Mouse (Mus musculus) CD4-positive helper T cell, adult 2 months (primary cell): ENCODE results near the gene Spryd3.
"Not testable (repeated sequence)": the region's sequence is repeated elsewhere in the genome, so short reads cannot be mapped to it uniquely, and the experiment has no call there.

Experiments used
- DNase-seq: peaks from one replicate; pipeline ENCODE4 v3.0.0-alpha.2; 2012; ENCODE audit warnings: low read depth, missing footprints, low spot score

Spryd3 gene

GRCm38 (mm10) chr15:102100161-102100981 is 35.7 kb downstream of the Spryd3 start, which contains the start of gene Tns2:
Tns2 (plus strand) TSS chr15:102100413.
- DNase-seq = peak; percentile 70

DNA sequence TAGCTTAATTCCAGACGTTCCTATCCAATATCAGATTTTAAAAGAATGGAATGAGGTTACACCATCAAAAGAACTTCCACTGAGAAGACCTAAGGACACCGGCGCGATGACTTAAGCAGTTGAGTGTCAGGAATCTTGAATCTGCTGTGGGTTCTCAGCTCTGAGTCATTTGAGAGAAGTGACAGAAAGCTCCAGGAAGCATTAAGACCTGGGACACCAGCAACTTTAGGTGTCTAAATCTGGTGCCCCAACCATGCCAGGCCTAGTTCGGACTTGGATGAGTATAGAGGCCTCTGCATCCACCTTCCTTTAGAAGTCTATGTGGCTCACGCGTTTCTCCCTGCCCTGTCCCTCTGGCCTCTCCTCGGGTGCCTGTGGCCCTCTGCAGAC is 36.3 kb downstream of the Spryd3 start:
- no peak for DNase-seq

DNA sequence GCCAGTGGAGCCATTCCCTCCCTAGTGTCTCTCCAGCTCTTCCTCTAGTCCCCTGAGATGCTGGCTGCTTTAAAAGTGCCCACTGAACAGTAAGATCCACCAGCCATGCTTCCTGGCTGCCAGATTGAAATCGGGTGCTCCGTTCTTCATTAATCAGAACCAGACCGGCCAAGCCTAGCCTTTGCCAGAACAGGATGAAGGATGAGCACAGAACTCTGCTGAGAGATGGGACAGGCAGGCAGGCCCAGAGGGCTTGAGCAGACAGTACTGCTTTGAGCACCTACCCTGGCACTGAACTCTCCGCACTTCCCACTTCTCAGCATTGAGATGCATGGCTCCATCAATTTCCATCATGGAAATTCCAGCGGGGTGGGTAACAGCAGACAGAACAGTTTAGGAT is 36.8 kb downstream of the Spryd3 start:
- DNase-seq = no peak

GRCm38 (mm10) chr15:102097991-102098555 is 38.0 kb downstream of the Spryd3 start:
- no peak for DNase-seq

GRCm38 (mm10) chr15:102097147-102097915 is 38.7 kb downstream of the Spryd3 start:
- no peak for DNase-seq

- DNase-seq = no peak
Observed at GRCm38 (mm10) chr15:102094988-102095387, 41.0 kb downstream of the Spryd3 start.

- DNase-seq = no peak
Observed at GRCm38 (mm10) chr15:102094157-102094556, 41.9 kb downstream of the Spryd3 start.

- DNase-seq = no peak
Observed at GRCm38 (mm10) chr15:102092222-102092621, 43.8 kb downstream of the Spryd3 start.

GRCm38 (mm10) chr15:102091688-102092087 is 44.3 kb downstream of the Spryd3 start:
- DNase-seq = no peak

DNA sequence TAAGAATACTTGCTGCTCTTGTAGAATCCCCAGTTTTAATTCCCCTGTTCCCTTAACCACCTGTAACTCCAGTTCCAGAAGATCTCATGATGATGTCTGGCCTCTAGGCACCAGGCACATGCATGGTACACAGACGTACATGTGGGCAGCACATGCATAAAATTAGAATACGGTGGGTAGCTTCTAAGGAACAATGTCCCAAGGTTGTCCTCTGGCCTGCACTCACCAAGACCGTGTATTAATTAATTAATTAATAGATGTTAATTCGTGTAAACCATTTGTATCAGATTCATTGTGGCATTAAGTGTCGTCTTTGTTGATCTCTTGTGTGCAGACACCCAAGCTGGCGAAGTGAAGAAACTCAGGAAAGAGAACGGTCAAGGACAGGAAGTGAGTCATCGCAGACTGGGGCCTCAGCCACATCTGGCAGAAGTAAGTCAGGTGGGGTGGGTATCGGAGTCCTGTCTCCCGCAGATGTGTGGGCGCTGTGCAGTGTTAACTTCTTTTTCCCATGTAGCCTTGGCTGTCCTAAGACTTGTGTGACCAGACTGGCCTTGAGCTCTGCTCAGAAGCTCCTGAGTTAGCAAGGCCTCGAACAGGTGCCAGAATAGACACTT is 44.9 kb downstream of the Spryd3 start:
- peak; percentile 43 for DNase-seq

GRCm38 (mm10) chr15:102089914-102090585 is 46.0 kb downstream of the Spryd3 start:
- DNase-seq = no peak

DNA sequence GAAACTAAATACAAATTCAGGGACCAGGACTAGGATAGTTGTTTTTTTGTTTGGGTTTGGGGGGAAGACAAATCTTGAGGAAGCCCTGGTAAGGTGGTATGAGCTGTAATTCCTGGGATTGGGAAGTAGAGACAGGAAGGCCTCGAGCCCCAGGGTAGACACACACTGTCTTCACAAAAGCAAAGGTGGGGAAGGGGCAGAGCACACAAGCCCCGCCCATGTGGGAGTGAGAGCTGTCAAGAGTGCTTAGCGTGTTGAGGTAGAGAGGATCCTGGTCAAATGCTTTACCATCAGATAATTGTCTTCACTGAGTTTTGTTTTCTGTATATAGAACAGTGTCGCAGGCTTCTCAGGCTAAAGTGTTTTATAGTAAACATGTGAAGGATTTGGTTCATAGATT is 53.0 kb downstream of the Spryd3 start:
- DNase-seq = no peak

- DNase-seq = no peak
Observed at GRCm38 (mm10) chr15:102082148-102082547, 53.9 kb downstream of the Spryd3 start.

DNA sequence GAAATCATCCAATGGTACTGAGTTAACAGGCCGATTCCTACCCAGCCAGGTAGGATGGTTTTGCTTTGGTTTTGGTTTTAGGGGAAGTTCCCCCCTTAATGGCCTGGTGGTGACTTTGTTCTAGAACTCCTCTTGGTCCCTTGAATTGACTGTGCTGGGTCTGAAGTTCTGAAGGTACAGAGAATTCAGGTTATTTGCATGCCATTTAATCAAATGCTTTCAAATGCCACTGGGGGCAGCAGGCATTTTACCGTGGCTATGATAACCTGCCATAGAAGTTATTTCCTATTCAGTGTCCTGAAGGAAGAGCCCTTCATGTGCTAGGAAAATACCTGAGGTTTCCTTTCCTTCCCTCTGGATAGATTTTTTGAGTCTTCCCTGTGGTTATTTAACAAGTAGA is 55.6 kb downstream of the Spryd3 start:
- no peak for DNase-seq

- not testable (repeated sequence) for DNase-seq
Observed at GRCm38 (mm10) chr15:102079924-102080323, 56.1 kb downstream of the Spryd3 start.

DNA sequence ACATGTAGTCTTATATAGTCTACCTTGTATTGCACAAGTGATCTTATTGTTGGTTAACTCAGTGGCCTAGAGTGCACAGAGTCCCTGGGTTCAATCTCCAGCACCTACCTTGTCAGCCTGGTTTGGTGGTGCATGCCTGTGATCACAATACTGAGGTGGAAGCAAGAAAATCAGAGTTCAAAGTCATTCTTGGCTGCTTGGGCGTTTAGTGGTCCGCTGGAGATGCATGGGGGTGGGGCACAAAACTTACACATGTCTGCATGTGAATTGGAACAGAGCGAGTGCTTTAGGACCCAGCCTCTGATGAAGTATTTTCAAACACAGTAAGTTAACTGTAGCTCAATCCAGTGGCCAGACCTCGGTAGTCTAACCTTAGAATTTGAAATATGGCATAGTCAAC is 56.8 kb downstream of the Spryd3 start:
- no peak for DNase-seq

DNA sequence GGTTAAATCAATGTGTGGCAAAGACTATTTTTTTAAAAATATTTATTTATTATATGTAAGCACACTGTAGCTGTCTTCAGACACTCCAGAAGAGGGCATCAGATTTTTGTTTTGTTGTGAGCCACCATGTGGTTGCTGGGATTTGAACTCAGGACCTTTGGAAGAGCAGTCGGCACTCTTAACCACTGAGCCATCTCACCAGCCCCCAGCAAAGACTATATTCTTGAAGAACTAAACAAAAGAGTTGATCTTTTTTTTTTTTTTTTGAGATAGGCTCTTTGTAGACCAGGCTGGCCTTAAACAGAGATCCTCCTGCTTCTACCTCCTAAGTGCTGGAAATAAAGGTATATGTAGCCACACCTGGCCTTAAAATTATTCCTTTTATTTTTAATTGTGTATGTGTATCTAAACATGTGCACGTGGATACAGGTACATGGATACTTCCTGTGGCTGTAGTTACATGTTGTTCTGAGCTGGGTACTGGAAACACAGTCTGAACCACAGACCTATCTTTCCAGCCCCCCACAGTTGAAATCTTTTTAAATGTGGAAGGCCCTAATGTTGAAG is 58.8 kb downstream of the Spryd3 start:
- no peak for DNase-seq

- no peak for DNase-seq
Observed at GRCm38 (mm10) chr15:102074876-102075585, 61.0 kb downstream of the Spryd3 start.

- DNase-seq = no peak
Observed at GRCm38 (mm10) chr15:102074070-102074731, 61.8 kb downstream of the Spryd3 start.

DNA sequence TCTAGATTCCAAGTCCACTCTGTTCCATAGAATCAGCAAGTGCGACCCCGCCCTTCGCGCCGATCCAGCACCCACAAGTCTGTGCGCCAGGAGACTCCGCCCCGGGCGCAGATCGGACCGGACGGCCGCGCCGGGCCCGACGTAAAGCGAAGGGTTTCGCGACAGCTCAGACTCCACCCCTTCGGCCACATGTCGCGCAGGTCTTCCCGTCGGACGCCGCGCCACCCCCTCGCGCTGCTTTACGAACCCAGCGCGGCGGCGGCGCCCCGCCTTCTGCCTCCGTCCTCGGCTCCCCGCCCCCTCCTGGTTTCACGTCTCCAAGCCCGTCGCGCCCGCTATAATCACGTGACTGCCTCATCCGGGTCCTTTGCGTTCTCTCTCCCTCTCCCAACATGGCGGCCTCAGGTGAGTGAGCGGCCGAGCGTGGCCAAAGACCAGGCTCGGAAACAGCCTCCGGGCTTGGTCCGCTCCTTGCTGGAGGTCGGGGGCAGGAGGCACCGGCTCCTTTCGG is 62.4 kb downstream of the Spryd3 start, which contains the start of gene Eif4b:
Gene Eif4b, plus strand, starts transcription at position 215 of the 511 bp plus-strand sequence.
- DNase-seq = peak; percentile 100
